Mouse (Mus musculus): ENCODE results near the gene Lclat1. TPM values are rescaled to one million over a fixed set of nuclear protein-coding genes. Genes with fewer than 3 reads are reported as not detected.

The Lclat1 gene
- total RNA-seq, 2 experiments from 2014 or later = 7.0 to 12.8 TPM

- ATAC-seq (ENCODE audit: poor library complexity, severe bottlenecking) = peak; percentile 70
These were observed 20.5 kb upstream of the Lclat1 start for GRCm38 (mm10) chr17:73087045-73087910.

GRCm38 (mm10) chr17:73091368-73091767, 16.4 kb upstream of the Lclat1 start:
- no peak for ATAC-seq (ENCODE audit: poor library complexity, severe bottlenecking)

GRCm38 (mm10) chr17:73092103-73093097, 15.4 kb upstream of the Lclat1 start:
- no peak for ATAC-seq (ENCODE audit: poor library complexity, severe bottlenecking)

- ATAC-seq (ENCODE audit: poor library complexity, severe bottlenecking) = peak; percentile 85
These were observed 12.7 kb upstream of the Lclat1 start for GRCm38 (mm10) chr17:73095070-73095469.

GRCm38 (mm10) chr17:73095585-73095984, 12.2 kb upstream of the Lclat1 start:
- ATAC-seq (ENCODE audit: poor library complexity, severe bottlenecking) = no peak

GRCm38 (mm10) chr17:73096484-73096883, 11.3 kb upstream of the Lclat1 start:
- peak; percentile 73 for ATAC-seq (ENCODE audit: poor library complexity, severe bottlenecking)

- ATAC-seq (ENCODE audit: poor library complexity, severe bottlenecking) = peak; percentile 31; the same call in 1 of the 2 replicates
These were observed 9.1 kb upstream of the Lclat1 start for GRCm38 (mm10) chr17:73098636-73099035.

GRCm38 (mm10) chr17:73100396-73100795, 7.4 kb upstream of the Lclat1 start:
- ATAC-seq (ENCODE audit: poor library complexity, severe bottlenecking) = no peak

GRCm38 (mm10) chr17:73102538-73102937, 5.2 kb upstream of the Lclat1 start:
- ATAC-seq (ENCODE audit: poor library complexity, severe bottlenecking) = no peak

- ATAC-seq (ENCODE audit: poor library complexity, severe bottlenecking) = peak; percentile 2; the same call in 1 of the 2 replicates
These were observed 544 bp downstream of the Lclat1 start for GRCm38 (mm10) chr17:73108170-73108887.

- ATAC-seq (ENCODE audit: poor library complexity, severe bottlenecking) = no peak
These were observed 1.1 kb downstream of the Lclat1 start for GRCm38 (mm10) chr17:73108888-73109259.

- ATAC-seq (ENCODE audit: poor library complexity, severe bottlenecking) = no peak
These were observed 4.3 kb downstream of the Lclat1 start for GRCm38 (mm10) chr17:73112128-73112527.

- no peak for ATAC-seq (ENCODE audit: poor library complexity, severe bottlenecking)
These were observed 4.8 kb downstream of the Lclat1 start for GRCm38 (mm10) chr17:73112601-73113000.

GRCm38 (mm10) chr17:73113230-73113629, 5.4 kb downstream of the Lclat1 start:
- ATAC-seq (ENCODE audit: poor library complexity, severe bottlenecking) = no peak

GRCm38 (mm10) chr17:73118134-73118533, 10.3 kb downstream of the Lclat1 start:
- no peak for ATAC-seq (ENCODE audit: poor library complexity, severe bottlenecking)

GRCm38 (mm10) chr17:73118702-73119101, 10.9 kb downstream of the Lclat1 start:
- ATAC-seq (ENCODE audit: poor library complexity, severe bottlenecking) = peak; percentile 57; the same call in 1 of the 2 replicates

- 0 out of 2 replicates have a peak, but pooled peaks have one; percentile 7 for ATAC-seq (ENCODE audit: poor library complexity, severe bottlenecking)
These were observed 11.4 kb downstream of the Lclat1 start for GRCm38 (mm10) chr17:73119150-73119549.

GRCm38 (mm10) chr17:73120545-73120944, 12.8 kb downstream of the Lclat1 start:
- ATAC-seq (ENCODE audit: poor library complexity, severe bottlenecking) = no peak

GRCm38 (mm10) chr17:73121726-73122125, 13.9 kb downstream of the Lclat1 start:
- ATAC-seq (ENCODE audit: poor library complexity, severe bottlenecking) = no peak

GRCm38 (mm10) chr17:73126349-73126748, 18.6 kb downstream of the Lclat1 start:
- ATAC-seq (ENCODE audit: poor library complexity, severe bottlenecking) = no peak

- ATAC-seq (ENCODE audit: poor library complexity, severe bottlenecking) = no peak
These were observed 19.1 kb downstream of the Lclat1 start for GRCm38 (mm10) chr17:73126903-73127302.
